Mouse (Mus musculus): ENCODE measurements around the gene Pnrc2.

Pnrc2 gene

GRCm38 (mm10) chr4:135873526-135874202 lies at the start of gene Pnrc2:
TSS of gene Pnrc2 (minus strand) at chr4:135873850.
- peak; percentile 92 to 96 for DNase-seq

DNA sequence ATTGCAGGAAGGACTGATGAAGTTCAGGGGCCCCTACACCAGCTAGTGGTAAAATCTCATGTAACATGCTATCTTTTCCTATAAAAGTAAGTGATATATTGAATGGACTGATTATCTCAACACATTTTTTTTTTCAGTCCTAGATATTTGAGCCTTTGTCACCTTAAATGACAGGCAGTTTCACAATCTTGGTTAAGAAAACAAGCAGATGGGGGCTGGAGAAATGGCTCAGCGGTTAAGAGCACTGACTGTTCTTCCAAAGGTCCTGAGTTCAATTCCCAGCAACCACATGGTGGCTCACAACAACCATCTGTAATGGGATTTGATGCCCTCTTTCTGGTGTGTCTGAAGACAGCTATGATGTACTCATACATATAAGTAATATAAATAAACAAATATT lies 48.5 kb upstream of the Pnrc2 start:
- no peak for DNase-seq

GRCm38 (mm10) chr4:135921257-135922120 lies 47.8 kb upstream of the Pnrc2 start:
- peak in 1 of 2 experiments; percentile 39 for DNase-seq

DNA sequence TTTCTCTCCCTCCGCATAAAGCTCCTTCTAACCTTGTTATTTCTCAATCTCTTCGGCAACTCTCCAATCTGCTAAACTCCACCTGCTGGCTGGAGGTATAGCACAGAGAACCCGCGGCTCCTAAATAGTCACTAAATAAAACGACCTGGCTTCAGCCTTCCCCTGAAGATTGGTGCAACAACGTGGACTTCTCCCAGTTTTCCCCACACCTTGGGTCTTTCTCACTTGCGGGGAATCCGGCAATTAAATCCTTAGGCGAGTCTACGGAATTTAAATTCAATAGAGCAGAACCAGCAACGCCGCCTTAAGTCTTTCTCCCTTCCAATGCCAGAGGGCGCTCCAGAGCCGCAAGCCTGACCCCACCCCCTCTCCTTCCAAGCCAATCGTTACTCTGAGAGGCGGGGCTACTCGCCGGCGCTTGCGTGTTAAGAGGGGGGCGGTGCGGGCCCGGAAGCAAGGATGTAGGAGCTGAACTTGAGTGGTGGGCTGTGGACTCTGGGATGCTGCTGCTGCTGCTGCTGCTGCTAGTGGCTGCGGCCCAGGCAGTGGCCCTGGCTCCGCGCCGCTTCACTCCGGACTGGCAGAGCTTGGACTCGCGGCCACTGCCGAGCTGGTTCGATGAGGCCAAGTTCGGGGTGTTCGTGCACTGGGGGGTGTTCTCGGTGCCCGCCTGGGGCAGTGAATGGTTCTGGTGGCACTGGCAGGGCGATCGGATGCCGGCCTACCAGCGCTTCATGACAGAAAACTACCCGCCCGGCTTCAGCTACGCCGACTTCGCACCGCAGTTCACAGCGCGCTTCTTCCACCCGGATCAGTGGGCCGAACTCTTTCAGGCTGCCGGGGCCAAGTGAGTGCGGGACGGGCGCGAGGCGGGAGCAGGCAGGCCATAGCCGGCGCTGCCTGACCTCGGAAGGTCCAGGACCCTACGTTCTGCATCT lies 46.9 kb upstream of the Pnrc2 start, which contains the start of gene Fuca1:
Fuca1 (plus strand) TSS at position 432 of the 938 bp plus-strand sequence.
- DNase-seq, result peak; percentile 96 to 98

- no peak for DNase-seq
Observed at GRCm38 (mm10) chr4:135919280-135919639, 45.6 kb upstream of the Pnrc2 start.

DNA sequence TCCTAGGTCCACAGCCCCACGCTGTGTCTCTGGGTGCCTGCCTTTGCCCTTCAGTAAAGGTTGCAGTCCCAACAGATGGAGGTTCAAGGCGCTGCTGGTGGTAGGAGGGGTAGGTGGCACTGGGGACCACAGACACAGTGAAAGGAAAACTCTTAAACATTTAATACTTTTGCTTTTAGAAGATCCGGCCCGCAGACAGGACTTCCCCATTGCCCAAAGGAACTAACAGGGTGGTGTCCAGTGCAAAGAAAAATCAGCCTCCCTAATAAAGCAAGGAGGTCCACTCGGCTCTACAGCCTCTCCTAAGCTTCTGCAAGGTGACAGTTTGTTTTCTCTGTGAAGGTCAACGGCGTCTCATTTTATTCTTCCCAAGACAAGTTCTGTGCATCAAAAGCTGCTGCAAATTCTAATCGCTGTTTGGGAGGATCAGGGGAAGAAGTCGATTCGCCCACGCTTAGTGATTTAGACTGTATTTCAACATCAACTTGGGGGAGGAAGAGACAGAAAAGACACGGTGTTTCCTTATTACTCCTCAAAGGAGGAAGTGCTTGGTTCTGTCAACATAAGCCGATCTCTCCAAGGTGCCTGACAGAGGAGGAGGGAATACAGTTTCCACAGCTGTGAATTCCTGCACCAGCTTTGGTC lies 45.1 kb upstream of the Pnrc2 start:
- peak in 1 of 2 experiments; percentile 29 for DNase-seq

DNA sequence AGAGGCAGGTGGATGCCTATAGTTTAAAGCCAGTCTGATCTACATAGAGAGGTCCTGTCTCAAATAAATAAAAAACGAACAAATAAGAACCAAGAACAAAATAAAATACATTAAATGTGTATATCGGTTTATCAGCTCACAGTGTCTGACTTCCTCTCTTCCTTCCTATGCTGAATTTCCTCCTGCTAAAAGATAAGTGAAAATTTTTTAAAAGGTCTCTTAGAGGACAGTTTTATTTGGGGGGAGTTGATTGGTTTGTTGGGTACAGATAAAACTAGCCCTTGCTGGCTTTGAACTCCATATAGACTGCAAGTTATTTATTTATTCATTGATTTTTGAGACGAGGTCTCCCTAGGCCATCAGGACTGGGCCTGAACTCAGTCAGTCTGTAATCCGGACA lies 39.8 kb upstream of the Pnrc2 start:
- no peak for DNase-seq

DNA sequence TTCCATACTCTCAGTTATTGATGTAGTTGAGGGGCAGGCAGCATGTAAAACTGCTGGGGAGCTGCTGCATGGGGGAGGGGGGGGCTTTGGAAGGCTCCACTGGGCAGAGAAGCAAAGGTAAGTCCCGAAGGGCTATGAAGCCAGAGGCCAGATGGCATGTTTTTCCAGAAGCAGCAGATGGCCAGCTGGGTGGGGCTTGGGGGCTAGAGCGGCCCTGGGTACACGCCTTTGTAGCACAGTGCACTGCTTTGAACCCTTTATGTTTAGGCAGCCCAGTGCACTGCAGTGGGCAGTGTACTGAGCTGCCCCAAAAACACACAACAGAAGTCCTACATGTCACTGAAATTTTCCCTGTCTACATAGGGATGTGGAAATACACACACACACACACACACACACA lies 39.2 kb upstream of the Pnrc2 start:
- DNase-seq, result no peak

DNA sequence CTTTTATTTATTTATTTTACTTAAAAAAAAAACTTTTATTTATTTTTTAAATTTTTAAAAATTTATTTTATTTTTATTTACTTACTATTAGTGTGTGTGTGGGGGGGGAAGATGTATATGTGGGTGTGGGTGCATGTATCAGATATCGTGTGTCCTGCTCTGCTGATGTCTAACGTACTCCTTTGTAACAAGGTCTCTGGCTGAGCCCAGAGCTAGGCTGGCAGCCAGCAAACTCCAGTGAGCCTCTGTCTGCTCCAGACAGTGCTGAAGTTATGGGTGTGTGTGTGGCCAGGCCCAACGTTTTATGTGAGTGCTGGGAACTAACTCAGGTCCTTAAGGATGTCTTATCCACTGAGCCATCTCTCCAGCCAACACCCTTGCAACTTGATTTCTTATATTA lies 38.5 kb upstream of the Pnrc2 start:
- no peak for DNase-seq

- peak; percentile 32 to 47 for DNase-seq
Observed at GRCm38 (mm10) chr4:135911531-135911930, 37.9 kb upstream of the Pnrc2 start.

DNA sequence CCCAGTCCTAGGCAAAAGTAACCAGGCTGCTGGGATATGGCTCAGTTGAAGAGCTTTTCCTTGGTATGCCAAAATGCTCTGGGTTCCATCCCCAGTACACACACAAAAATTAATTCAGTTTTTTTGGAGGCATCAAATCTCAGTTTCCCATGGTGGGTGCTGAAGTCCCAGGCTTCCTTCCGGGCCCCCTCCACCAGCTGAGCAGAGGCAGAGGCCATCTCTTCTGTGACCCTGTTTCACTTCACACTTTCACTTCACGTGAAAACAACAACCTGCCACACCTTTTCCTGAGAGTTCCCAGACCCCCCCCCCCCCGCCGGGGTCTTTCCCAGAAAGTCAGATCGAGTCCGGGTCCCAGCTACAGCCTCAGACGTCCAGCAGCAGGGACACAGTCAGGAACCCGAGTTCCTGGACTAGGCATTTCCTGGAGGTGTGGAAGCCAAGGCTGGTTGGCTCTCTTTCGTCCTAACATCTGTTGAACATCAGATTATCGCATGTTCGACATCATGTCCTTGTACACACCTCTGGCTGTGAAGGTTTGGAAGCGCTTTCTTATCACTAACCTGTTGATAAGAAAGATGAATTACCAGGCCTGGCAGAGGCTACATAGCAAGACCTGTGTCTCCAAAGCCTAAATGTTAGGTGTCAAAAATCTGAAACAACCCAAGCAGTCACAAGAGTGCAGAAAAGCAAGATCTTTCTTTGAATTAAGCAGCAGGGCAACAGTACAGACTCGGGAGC lies 35.8 kb upstream of the Pnrc2 start:
- no peak for DNase-seq

- no peak for DNase-seq
Observed at GRCm38 (mm10) chr4:135906633-135907032, 33.0 kb upstream of the Pnrc2 start.

- no peak for DNase-seq
Observed at GRCm38 (mm10) chr4:135904810-135905209, 31.2 kb upstream of the Pnrc2 start.

- DNase-seq, result no peak
Observed at GRCm38 (mm10) chr4:135902606-135903242, 29.1 kb upstream of the Pnrc2 start.

DNA sequence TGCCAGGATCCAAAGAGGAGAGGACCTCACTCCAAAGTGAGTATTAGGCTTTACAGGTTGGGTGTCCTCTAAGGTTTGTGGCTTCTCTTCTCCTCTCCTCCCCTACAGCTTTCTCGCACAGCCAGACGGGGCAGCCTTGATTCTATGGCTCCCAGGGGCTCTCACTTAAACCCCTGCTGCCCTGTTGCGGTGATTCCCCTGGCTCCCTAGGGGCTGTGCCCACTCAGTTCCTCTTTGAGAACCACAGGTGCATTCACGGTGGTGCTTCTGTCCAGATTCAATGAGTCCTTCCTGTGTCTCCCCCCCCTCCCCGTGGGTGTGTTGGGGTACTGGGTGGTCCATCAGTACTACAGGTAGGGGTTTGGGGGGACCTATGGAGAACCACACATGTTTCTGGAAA lies 26.4 kb upstream of the Pnrc2 start:
- no peak for DNase-seq

DNA sequence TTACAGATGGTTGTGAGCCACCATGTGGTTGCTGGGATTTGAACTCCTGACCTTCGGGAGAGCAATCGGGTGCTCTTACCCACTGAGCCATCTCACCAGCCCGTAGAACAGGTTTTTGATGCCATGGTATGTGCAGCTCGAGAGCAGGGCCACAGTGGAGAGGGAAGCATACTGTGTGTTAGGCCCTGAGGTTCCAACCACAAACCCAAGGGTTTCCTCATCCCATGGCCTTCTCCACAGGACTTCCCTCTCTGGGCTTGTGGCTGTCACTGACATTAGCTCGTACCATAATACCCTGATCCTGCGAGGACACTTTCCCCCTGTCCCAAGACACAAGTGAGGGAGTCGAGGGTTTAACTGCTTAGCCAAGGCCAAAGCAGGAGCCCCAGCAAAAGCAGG lies 25.4 kb upstream of the Pnrc2 start:
- peak in 1 of 2 experiments; percentile 35 for DNase-seq

- DNase-seq, result peak; percentile 71 to 74
Observed at GRCm38 (mm10) chr4:135898380-135899049, 24.9 kb upstream of the Pnrc2 start.

- no peak for DNase-seq
Observed at GRCm38 (mm10) chr4:135896157-135896556, 22.5 kb upstream of the Pnrc2 start.

GRCm38 (mm10) chr4:135895071-135895571 lies 21.5 kb upstream of the Pnrc2 start, which contains the start of gene Cnr2:
TSS of gene Cnr2 (plus strand) at chr4:135895394.
- DNase-seq, result peak in 1 of 2 experiments; percentile 36

DNA sequence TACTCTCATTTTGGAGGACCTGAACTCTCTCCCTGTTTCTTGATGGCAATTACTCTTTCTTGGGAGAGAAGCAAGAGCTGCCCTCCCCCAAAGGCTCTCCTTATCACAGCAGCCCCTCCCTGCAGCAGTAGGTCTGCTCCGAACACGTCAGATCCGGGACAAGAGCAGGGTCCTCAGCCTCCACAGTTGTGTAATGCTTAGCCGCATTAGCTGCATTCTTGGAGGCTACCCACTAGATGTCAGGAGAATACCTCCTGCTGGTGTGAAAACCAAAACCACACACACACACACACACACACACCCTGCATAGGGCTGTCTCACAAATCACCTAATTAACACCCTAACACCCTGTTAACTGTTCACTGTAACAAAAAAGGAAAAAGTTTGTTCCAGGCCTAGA lies 19.2 kb upstream of the Pnrc2 start:
- no peak for DNase-seq
